Mouse (Mus musculus) right cerebral cortex, adult 2 months (tissue): Measurements from ENCODE around the gene Glis3.

ENCODE experiments used
- DNase-seq, 2 experiments: peaks; one replicate each; pipeline ENCODE4 v3.0.0; 2021 to 2022; ENCODE audit warnings: low spot score in 2 of 2

Glis3 gene

GRCm38 (mm10) chr19:28656882-28657281 lies 23.0 kb downstream of the Glis3 start:
- DNase-seq: no peak

- DNase-seq: no peak
These were observed 24.7 kb downstream of the Glis3 start for GRCm38 (mm10) chr19:28655166-28655565.

- no peak for DNase-seq
These were observed 29.0 kb downstream of the Glis3 start for GRCm38 (mm10) chr19:28650836-28651235.

DNA sequence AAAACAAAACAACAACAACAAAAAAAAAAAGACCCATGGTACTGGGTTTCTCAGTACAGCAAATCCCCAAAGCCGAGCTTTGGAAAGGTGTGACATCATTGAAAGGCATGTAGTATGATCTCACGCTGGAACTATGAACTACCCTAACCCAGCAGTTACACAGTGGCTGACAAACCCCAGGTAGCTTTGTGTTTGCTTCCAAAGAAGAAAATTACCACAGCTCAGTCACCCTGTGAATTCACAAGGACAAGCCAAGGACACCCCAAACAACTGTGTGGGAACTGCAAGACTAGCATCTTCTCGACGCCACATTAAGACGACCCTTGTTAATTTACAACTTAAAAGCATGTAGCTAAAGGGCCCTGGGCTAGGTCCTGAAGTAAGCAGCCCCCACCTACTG lies 30.4 kb downstream of the Glis3 start:
- DNase-seq: no peak

DNA sequence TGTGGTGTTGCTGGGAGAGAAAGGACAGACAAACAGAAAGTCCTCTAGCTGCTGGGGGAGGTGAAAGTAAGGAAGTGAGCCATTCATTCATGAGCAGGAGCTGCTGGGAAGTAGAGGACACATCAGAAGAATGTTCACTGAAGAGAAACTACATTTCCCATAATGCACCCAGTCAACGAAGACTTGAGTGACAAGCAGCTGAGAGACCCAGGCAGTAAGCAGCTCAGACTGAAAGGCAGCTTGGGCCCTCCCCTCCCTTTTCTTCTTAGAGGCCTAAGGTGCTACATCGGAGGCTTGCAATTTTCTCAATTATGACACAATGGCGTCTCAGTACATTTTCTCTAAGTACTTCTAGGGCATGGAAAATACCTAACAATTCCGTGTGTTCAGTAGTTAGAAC lies 31.0 kb downstream of the Glis3 start:
- no peak for DNase-seq

DNA sequence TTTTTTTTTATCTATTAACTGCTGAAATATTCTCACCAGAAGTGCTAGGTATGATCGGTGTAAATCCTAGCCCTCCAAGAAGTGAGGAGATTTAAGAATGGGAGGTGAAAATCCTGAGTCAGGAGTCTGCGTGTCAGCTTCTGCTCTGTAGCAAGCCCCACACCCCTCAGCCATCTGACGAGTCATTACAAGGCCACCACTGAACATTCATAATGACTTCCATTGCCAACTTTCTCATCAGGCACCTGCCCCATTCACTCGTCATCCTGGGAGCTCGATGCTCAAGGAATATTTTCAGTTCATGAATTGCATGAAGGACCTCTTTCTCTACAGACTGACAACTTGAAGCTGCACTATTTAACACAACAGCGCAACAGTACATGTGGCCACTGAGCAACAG lies 32.5 kb downstream of the Glis3 start:
- no peak for DNase-seq

DNA sequence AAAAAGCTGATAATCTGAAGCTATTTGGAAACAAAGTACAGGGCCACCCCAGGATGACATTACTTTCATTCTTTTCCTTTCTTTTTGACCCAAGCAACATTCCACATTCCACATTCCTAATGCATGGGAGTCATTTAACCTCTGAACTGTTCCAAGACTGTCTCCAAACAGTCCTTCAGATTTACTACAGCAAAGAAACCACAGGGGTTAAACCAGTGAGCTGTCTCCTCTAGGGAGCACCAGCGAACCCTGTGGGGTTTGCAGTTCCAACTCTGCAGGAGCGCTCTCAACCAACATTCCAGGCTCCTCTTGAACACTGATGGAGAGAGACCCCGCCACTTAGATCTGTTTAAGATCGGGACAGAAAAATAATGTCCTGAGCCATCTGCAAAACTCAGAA lies 33.6 kb downstream of the Glis3 start:
- DNase-seq: no peak

DNA sequence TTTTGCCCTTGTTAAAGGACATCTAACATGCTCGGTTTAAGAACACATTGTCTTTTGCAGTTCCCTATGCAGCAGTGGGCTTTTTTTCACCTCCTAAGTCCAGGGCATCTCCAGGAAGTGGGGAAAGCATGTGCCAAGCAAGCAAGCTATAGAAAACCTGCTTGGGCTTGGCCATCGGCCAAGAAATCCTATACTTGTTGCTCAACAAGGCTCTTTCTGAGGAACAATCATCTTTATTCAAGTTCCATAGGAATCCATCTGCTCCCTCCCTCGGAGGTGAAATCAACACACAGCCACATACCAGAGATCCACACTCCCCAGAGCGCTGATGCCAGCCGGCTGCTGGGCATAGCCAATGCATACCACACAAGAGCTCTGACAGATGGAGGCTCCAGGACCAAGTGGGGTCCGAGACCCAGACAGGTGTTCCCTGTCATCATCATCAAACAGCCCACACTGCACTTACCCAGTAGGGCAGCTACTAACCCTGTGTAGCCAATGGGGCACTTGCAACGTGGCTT lies 39.0 kb downstream of the Glis3 start:
- no peak for DNase-seq

DNA sequence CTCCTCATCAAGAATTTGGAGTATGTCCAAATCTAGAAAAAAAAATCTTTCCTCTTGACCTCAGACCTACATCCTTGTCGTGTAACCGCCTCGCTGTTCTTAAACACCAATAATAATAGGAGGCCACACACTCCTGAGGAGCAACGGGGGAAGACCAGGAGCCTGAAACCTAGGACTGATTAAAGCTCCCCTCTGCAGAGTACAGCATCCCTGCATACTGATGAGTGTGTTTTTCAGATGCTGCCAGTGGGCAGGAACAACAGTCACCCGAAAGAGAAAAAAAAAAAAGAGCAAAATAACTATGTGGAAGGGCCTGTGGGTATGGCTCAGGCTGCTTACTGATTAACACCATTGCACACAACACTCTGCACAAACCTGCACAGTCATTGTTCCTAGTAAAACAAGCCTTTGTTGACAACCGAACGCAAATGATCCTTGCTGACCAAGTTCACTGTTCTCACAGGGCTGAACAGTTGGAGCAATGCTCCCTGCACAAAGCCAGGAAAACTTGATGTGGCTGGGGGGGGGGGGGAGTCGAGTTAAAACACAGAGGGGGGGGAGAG lies 43.8 kb downstream of the Glis3 start:
- no peak for DNase-seq

DNA sequence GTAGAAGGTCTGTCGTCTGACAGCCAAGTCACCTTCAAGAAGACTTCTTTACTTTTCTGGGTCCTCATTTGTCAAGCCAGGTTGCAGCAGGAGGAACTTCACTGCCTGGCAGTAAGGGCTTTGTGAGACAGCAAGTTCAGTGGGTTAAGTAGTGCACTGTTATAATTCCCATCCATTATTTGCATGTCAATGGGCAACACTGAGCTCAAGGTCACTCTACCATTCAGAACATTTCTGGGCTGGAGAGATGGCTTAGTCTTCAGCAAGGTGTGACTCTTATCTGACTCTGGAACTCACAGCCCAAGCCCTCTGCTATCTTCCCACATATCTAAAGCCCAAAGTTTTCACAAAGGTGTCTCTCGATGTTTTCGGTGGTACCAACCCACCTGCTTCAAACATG lies 44.9 kb downstream of the Glis3 start:
- DNase-seq: no peak

- peak; percentile 50 to 58 for DNase-seq
These were observed 51.5 kb downstream of the Glis3 start for GRCm38 (mm10) chr19:28628416-28628815.

DNA sequence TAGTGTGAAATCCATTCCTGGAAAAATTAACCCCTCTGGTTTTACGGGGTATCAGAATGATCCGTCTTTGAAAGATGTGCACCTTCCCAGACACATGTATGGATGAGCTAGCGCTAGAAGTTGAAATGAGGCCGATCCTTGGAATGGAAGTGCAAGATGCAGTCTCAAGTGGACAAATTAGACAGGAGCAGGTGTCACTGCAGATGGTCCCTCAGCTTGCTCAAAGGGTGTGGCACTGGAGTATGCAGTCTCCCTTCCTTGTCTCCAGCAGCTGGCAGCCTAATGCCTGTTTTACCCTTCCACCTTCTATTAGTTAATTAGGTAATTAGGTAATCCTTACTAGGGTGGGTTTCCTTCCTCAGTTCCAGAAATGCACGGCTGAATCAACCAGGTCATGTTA lies 53.7 kb downstream of the Glis3 start:
- DNase-seq: no peak

- DNase-seq: no peak
These were observed 55.3 kb downstream of the Glis3 start for GRCm38 (mm10) chr19:28624571-28624970.

DNA sequence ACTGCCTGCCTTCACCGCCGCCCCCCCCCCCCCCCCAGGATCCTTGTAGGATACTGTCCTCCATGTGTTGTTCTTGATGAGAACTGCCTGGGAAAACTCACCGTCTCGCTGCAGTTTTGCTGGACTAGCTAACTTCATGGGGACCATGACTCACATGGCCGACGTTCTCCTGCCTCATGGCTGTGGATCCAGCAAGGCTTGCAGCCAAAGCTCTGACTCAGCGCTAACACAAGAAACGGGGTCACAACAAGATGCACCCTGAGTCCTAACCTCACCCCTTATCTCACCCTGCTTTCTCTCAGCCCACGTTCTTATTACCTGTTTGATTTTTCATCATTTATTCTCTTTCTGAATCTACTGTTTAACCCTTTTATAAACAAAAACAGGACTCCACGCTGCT lies 56.2 kb downstream of the Glis3 start:
- no peak for DNase-seq

DNA sequence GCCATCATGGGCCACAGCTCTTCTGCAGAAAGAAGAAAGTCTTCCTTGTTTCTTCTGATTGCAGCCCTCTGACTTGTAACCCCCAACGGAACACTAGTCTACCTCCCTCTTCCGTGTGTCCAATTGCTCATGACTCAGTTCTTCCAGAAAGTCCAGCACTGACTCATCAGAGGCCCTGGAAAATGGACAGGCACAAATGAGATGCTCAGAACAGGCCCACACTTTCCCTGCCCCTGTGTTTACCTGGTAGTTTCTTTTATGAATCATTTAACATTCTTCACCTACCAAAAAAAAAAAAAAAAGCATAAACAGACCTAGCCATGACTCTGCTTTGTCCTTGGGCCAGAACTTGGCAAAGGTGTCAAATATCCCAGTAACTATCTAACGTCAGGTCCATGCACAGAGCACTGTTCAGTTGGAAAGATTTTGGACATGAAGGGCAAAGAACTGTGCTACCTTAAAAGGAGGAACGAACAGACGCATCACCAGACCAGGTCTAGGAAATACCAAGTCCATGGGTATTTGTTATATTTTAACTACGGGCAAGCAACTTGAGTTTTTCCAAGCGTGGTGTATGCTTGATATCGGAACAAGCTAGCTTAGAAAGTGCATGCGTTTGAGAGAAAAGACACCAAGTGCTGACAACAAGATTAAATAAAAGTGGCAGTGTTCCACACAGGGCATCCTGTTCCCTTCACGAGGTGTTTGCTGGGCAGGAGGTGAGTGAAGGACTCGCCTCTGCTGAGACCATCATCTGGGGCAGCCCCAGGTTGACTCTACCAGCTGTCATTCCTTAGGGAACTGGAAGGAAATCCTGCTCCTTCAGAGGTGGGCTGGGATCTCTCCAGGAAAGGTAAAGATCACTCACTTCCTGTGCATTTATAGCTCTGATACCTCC lies 58.0 kb downstream of the Glis3 start:
- DNase-seq: no peak

DNA sequence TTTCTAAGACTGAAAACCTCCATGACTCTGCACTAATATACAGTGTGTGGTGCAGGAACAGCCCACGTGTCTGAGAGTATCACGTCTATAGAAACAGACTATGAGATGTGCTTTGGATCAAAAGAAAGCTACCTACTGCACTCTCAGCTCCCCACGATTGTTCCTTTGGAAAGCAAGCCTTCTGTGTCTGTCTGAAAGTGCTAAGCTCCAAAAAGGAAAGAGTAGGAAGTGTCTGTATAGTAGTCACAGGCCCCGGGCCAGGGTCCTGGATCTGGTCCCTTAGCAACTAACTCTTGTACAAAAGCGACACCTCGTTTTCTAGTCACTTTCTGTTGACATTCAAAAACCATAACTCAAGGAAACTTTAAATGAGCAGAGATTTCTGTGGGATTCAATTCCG lies 62.1 kb downstream of the Glis3 start:
- peak in 1 of 2 experiments; percentile 29 for DNase-seq

GRCm38 (mm10) chr19:28617191-28617590 lies 62.7 kb downstream of the Glis3 start:
- no peak for DNase-seq

- DNase-seq: no peak
These were observed 63.4 kb downstream of the Glis3 start for GRCm38 (mm10) chr19:28616487-28616886.

DNA sequence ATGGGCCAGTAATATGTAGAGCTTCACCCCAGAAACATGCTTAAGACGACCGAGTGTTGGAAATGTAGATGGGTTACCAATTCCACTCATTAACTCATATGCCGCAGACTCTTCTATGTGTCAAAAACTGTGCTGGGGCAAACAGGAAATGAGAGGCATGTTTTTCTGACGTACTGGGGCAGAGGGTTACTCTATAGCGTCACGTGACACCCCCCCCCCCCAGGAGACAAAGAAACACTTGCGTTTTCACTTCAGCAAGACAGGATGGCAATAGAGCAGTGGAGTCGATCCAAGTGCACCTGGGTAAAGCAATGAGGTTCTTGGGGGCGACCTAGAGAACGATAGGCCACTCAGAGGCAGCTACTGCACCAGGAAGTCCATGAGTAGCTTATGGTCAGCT lies 67.6 kb downstream of the Glis3 start:
- no peak for DNase-seq

- DNase-seq: no peak
These were observed 71.1 kb downstream of the Glis3 start for GRCm38 (mm10) chr19:28608747-28609146.

- peak in 1 of 2 experiments; percentile 27 for DNase-seq
These were observed 71.6 kb downstream of the Glis3 start for GRCm38 (mm10) chr19:28608277-28608676.

- no peak for DNase-seq
These were observed 79.0 kb downstream of the Glis3 start for GRCm38 (mm10) chr19:28600866-28601265.

DNA sequence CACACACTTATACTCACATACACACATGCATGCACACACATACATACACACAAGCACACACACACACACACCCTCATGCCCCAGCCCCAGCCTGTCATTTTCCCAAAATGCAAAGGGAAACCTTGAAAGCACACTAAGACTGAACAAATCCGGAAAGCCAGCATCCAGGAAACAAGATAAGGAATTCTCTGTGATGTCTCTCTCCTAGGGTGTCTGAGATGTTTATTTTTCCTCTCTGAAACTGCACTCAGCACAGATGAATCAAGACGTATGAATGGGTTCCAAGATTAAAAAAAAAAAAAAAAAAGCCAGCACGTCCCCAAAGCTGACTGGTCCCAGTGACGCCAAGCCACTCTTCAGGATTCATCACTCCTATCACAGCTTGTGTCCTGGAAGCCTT lies 85.7 kb downstream of the Glis3 start:
- no peak for DNase-seq
